Mouse (Mus musculus) urinary bladder, adult 18-20 months (tissue): ENCODE results near the gene Tmem223.

Source experiments
- DNase-seq, 2 experiments: peaks; one replicate each; pipeline ENCODE4 v3.0.0; 2022; ENCODE audit warnings: low spot score in 2 of 2, mixed read lengths in 2 of 2

The Tmem223 gene

DNA sequence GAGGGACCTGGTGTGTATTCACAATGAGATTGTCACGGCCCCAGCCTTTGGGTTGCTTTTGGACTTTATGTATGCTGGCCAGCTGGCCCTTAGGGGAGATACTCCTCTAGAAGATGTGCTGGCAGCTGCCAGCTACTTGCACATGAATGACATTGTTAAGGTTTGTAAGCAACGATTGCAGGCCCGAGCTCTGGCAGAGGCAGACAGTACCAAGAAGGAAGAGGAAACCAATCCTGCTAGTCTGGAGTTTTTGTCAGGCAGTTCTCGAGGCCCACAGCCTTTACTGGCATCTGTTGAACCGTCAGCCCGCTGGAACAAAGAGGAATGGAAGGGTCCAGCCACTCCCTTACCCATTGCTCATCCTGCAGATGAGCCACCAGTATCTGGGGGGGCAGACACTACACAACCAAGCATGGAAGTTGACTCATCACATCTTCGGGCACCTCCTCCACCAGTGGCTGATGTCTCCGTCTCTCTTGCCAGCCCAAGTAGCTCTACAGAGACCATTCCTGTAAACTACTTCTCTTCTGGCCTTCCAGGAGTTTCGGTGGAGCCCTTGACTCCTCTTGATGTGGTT is 32.5 kb downstream of the Tmem223 start:
- DNase-seq = no peak

DNA sequence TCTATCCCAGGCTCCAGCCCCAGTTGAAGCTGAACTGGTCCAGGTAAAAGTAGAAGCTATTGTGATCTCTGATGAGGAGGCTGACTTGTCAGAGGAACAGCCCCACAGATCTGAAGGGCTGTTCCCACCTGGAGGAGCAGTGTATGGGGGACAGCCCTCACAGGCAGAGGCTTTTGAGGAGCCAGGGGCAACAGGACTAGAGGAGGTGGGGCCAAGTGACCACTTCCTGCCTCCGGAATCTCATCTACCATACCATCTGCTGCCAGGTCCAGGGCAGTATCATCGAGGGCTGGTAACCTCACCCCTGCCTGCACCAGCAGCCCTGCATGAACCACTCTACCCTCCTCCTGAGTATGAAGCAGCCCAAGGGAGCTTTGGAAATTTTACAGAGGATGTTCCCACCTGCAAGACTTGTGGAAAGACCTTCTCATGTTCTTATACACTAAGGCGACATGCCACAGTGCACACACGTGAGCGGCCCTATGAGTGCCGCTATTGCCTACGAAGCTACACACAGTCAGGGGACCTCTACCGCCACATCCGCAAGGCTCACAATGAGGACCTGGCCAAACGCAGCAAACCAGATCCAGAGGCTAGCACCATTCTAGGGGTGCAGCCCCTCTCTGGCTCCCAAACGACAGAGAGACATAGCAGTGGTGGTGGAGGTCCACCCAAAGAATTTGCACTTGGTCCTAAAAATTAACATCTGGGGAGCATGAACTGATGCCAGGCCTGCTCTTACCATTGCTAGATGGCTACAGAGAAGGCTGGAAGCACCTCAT is 33.3 kb downstream of the Tmem223 start:
- DNase-seq = no peak

DNA sequence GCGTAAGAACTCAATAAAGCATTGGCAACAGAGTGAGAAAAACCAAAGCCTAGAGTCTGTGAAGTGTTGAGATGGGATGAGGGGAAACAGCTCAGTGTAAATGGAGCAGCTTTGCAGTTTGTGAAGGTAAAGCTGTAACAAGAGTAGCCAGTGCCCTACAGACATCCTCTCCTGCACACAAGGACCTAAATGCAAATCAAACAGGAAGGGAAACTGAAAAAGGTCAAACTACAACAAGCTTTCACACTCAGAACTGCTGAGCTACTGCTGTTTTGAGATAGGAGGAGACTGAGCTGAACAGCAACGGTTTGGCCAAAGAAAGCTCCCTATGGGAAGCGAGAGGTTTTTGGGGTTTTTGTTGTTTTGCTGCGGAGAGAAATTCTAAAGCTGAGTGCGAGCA is 36.0 kb downstream of the Tmem223 start:
- no peak for DNase-seq

DNA sequence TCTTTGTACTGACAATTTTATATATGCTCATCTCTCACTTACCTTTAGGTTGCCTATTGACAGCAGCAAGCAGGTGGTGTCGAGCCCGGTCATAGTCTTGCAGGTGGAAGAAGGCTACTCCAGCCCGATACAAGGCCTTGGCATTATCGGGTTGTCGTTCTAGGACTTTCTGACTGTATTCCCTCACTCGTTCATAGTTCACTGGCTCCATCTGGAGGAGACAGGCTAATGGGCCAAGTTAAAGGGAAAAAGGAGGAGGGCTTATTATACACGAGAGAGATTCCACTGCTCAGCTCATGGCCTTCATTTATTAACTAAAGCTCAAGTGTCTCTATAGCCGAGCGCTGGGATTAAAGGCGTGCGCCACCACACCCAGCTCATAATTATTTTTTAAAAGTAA is 45.0 kb downstream of the Tmem223 start:
- DNase-seq = no peak

DNA sequence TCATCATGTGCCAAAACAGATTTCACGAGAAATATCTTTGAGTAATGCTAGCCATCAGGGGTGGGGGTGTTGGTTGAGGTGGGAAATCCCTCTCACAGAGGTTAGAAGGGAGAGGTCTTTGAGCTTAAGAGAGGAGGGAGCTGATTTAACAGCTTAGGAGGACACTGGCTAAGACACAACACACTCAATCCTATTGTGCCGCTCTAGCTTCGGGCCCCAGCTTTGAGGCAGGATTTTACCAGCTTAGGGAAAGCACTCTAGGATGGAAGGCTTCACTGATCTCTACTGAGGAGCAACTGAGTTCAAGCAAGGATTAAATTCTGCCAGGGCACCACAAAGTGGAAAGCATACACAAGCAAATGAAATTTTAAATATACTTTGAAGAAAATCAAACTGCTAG is 46.2 kb downstream of the Tmem223 start:
- no peak for DNase-seq

DNA sequence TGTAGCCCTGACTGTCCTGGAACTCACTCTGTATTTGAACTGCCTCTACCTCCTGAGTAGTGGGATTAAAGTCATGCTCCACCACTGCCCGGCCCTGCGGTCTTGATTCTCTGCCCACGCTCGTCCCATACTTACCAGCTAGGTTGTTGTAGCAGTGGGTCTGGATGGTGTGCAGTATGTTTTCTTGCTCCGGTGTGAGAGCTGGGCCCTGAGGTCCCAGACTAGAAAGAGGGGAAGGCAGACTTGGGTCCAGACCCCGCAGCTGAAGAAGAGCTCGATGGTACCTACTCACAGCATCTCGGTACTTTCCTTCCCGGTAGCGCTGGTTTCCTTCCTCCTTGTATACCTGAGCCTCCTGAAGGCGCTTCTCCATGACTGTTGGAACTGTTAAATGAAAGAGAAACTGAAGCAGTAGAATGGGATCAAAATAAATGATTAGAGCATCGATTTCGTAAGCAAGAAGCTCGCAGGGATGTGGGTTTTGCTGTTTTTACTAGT is 47.6 kb downstream of the Tmem223 start:
- DNase-seq = no peak

DNA sequence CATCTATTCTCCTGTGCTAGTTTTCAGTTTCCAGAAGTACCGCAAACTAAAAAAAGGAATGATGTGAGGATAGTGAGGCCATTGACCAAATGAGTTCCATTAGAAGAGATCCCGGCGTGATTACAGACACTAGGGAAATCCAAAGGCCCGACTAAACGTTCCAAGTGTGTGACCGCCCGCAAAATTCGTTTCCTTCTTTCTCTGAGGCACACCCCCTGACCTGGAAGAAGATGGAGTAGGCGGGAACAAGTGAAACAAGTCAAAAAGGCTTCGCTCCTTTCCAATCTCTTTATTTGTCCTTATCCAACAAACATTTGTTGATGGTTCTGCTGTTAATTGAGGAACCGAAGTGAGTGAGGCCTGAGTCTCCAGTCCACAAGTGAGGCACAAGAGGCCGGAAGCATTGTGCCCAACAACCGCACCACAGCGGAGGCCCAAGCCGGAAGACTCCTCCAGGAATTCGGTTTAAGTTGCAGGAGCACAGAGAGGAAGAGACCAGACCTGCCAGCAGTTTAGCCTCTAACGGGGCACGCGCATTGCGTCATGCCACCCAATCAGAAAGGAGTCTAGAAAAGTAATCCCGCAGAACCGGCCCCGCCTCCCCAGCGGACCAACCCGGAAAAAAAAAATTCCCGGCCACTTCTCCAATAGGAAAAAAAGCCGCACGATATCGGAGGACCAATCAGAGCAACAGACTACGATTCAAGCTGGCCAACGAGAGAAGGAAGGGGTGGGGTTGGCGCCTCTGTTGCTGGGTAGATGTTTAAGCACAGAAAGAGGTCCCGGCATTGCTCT is 48.2 kb downstream of the Tmem223 start, which contains the start of gene Ttc9c:
Gene Ttc9c (minus strand): TSS at position 533 of the 795 bp plus-strand sequence.
- DNase-seq = peak; percentile 84 to 96

DNA sequence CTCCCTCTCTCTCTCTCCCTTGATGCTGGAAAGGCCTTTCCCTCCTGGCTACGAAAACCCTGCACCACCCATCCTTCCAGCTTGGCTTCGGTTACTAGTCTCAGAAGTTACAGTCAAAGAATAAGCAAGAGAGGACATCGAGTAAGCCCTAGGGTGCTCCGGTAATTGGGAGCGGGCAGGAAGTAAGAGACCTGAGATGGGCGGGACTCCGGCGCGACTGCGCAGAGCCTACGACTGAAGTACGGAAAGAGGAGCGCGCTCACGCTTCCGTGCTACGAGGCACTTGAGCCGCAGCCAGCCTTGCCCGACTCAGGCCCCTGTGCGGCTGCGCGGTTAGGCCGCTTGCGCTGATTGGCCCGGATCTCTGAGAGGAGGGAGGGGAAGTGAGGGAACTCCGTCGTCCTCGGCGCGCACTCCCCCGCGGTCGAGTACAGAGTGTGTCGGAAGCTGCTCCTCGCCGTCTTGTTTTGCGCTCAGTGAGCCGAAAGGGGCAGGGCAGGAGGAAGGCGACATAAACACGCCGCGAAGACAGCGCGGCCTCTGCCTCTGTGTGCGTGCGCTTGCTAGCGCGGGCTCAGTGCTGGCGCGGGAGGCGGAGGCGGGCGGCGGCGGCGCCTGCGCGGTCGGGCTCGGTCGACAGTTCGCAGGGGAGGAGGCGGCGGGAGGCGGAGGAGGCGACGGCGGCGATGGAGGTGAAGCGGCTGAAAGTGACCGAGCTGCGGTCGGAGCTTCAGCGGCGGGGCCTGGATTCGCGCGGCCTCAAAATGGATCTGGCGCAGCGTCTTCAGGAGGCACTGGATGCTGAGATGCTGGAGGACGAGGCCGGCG is 49.0 kb downstream of the Tmem223 start, which contains the start of gene Hnrnpul2:
Gene Hnrnpul2 (plus strand): TSS at position 415 of the 828 bp plus-strand sequence.
- DNase-seq = peak; percentile 94 to 98

DNA sequence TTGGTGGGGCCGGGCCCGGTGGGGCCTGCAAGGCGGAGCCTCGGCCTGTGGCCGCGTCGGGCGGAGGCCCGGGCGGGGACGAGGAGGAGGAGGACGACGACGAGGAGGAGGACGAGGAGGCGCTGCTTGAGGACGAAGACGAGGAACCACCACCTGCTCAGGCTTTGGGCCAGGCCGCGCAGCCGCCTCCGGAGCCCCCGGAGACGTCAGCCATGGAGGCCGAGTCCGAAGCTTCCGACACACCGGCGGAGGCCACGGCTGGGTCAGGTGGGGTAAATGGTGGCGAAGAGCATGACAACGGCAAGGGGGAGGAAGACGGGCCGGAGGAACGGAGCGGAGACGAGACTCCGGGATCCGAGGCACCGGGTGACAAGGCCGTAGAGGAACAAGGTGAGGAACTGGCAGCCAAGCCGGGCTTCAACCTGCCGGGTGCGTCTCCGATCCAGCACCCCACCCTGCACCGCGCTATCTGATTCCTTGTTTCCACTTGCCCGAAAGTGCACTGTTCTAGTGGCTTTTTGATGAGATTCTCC is 49.7 kb downstream of the Tmem223 start:
- DNase-seq = peak in 1 of 2 experiments; percentile 22

DNA sequence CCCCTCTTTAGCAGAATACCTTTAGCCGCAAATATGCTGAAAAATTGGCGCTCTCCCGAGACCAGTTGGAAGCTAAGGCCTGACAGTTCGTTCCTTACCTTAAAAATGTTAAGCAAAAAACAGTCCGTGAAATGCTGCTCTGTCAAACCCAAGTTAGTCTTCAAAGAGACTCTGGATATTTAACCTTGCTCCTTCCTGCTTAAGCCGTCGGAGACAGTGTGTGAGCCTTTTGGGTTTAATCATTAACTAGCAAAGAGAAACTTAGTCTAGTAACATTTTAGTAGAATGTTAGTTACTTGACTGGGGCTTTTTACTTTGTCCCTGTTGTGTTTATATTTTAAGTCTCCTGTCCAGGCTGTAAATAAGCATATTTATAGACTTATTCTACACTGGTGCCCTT is 50.4 kb downstream of the Tmem223 start:
- no peak for DNase-seq
